In genomic region chr9:64564315-64564767, GRCm38 (mm10) we compare ENCODE assay signal across 11 mouse cellular contexts.
A peak's percentile ranks its signal among the peaks of the same experiment; 100 is the strongest.
DNase-seq lines count a peak whose midpoint lies in the region; ATAC-seq and TF ChIP-seq lines count a peak whose summit lies in the region.
"Had no signal": no experiment of that assay in that cellular context is flagged by ENCODE, and none has a peak within 500 bp of the region (broad histone marks: within the 10 kb centered on the region; RNA-seq: fewer than 3 reads in every experiment).

No protein-coding gene starts in this region.

- 0 out of 2 replicates have a peak, but pooled peaks have one; percentile 10 for ATAC-seq in heart, embryonic 16.5 days (replicated peaks; ENCODE audit: extremely low read depth, insufficient read depth, low FRiP score)
- ATAC-seq in erythroid progenitor cell, adult 5-6 weeks (replicated peaks; ENCODE audit: low FRiP score, poor library complexity, severe bottlenecking), result peak; percentile 67
- peak; percentile 45 for ATAC-seq in megakaryocyte-erythroid progenitor cell, adult 5-6 weeks (replicated peaks; ENCODE audit: low FRiP score, low TSS enrichment, poor library complexity, severe bottlenecking)
- ATAC-seq: CD4-positive, CD25-positive, alpha-beta regulatory T cell, adult 4 months had no signal

- H3K4me1 ChIP-seq in heart, embryonic 16.5 days (ENCODE audit: control insufficient read depth, insufficient read depth, low read length), result no peaks in the 10 kb centered on the region
- H3K4me1 ChIP-seq in MEL (ENCODE audit: control insufficient read depth in 1 of 2, insufficient read depth in 2 of 2, low read length in 2 of 2), result peaks cover 0 to 11% of the 10 kb centered on the region in 2 experiments; a peak in 2 of 4 replicates

- no peak overlapping the region for H3K27ac ChIP-seq in heart, embryonic 16.5 days (ENCODE audit: low read length)
- H3K27ac ChIP-seq in MEL (ENCODE audit: control insufficient read depth, low read depth, low read length), result no peak overlapping the region

- TF ChIP-seq RAD21 in MEL (IDR thresholded peaks at IDR 0.05; ENCODE audit: low read depth, low read length), result no peak

- H3K9ac ChIP-seq in heart, embryonic 16.5 days (ENCODE audit: low read length), result no peak overlapping the region
- H3K9ac ChIP-seq in MEL (ENCODE audit: control insufficient read depth, low read depth, low read length, poor library complexity, severe bottlenecking), result no peak overlapping the region

- H3K4me2 ChIP-seq in heart, embryonic 16.5 days (ENCODE audit: low read depth, low read length), result no peak overlapping the region

- no peak overlapping the region for H3K4me3 ChIP-seq in heart, embryonic 16.5 days (ENCODE audit: low read length)
- H3K4me3 ChIP-seq in MEL (ENCODE audit: control insufficient read depth in 1 of 2, insufficient read depth in 1 of 2, low read depth in 2 of 2, low read length in 2 of 2), result no peak overlapping the region

- peaks cover 5% of the 10 kb centered on the region; the same call in 1 of the 2 replicates for H3K27me3 ChIP-seq in heart, embryonic 16.5 days (ENCODE audit: control insufficient read depth, insufficient read depth, low read length)
- peaks cover 2% of the 10 kb centered on the region in 2 experiments; a peak in 2 of 4 replicates for H3K27me3 ChIP-seq in MEL (ENCODE audit: control insufficient read depth in 1 of 2, insufficient read depth in 2 of 2, low read length in 2 of 2)

- no peak for TF ChIP-seq CTCF in MEL (IDR thresholded peaks at IDR 0.05 in 2 of 3, conservative IDR thresholded peaks at IDR 0.05 in 1 of 3; ENCODE audit: control insufficient read depth in 1 of 3, insufficient read depth in 1 of 3, low read depth in 2 of 3, low read length in 3 of 3, poor library complexity in 1 of 3, severe bottlenecking in 1 of 3)

- no peak for DNase-seq in heart, adult 9 months (ENCODE audit: low spot score in 2 of 2)
- peak; percentile 43 for DNase-seq in MEL (ENCODE audit: low read depth, low spot score)
- DNase-seq in gastrocnemius, postnatal 25 days, result no peak
- no peak for DNase-seq in cerebellum, postnatal 25 days
- no peak for DNase-seq in layer of hippocampus, adult 9-10 months (ENCODE audit: low spot score)
- DNase-seq: heart, postnatal 10 days; kidney, adult 18-20 months had no signal

- no peaks in the 10 kb centered on the region for H3K36me3 ChIP-seq in heart, embryonic 16.5 days (ENCODE audit: control insufficient read depth, insufficient read depth)
- H3K36me3 ChIP-seq in MEL (ENCODE audit: control insufficient read depth in 1 of 2, insufficient read depth in 2 of 2, low read length in 2 of 2), result no peaks in the 10 kb centered on the region

- TF ChIP-seq POLR2A in MEL (IDR thresholded peaks at IDR 0.05; ENCODE audit: control insufficient read depth in 1 of 2, insufficient read depth in 1 of 2, low read depth in 1 of 2, low read length in 2 of 2, poor library complexity in 1 of 2), result no peak

- TF ChIP-seq EP300 in MEL (IDR thresholded peaks at IDR 0.05; ENCODE audit: low read depth in 1 of 2, low read length in 2 of 2), result no peak

- no peaks in the 10 kb centered on the region for H3K79me2 ChIP-seq in MEL (ENCODE audit: control insufficient read depth, insufficient read depth, low read length, poor library complexity)

- no peaks in the 10 kb centered on the region for H3K9me3 ChIP-seq in heart, embryonic 16.5 days (replicated peaks; ENCODE audit: control insufficient read depth, low read length)
- H3K9me3 ChIP-seq in MEL (replicated peaks; ENCODE audit: insufficient read depth, low read length), result no peaks in the 10 kb centered on the region

- 66% methylated on average over 5 of the region's 5 CpGs for whole genome bisulfite sequencing in heart, embryonic 16.5 days

TF ChIP-seq in MEL, 35 proteins besides CTCF, POLR2A, EP300 and RAD21:
- TF ChIP-seq MAX (IDR thresholded peaks at IDR 0.05; ENCODE audit: low read length), result 0 out of 2 replicates have a peak, but pooled peaks have one; percentile 32
- peak; percentile 43; the same call in 1 of the 2 replicates for TF ChIP-seq MXI1 (IDR thresholded peaks at IDR 0.05; ENCODE audit: low read depth, low read length)
- TF ChIP-seq MAFK (IDR thresholded peaks at IDR 0.05; ENCODE audit: borderline replicate concordance, low read depth, low read length), result no peak
- TF ChIP-seq MEF2A (IDR thresholded peaks at IDR 0.05; ENCODE audit: extremely low read depth, insufficient replicate concordance, low read depth, low read length, poor library complexity, severe bottlenecking), result no peak
- TF ChIP-seq ELF1 (IDR thresholded peaks at IDR 0.05; ENCODE audit: low read depth, low read length), result no peak
- TF ChIP-seq ETS1 (IDR thresholded peaks at IDR 0.05; ENCODE audit: low read depth, low read length), result no peak
- no peak for TF ChIP-seq TBP (IDR thresholded peaks at IDR 0.05; ENCODE audit: low read depth, low read length)
- no peak for TF ChIP-seq CHD2 (IDR thresholded peaks at IDR 0.05; ENCODE audit: low read length)
- TF ChIP-seq POLR2AphosphoS2 (IDR thresholded peaks at IDR 0.05; ENCODE audit: low read length), result no peak
- TF ChIP-seq MYC (IDR thresholded peaks at IDR 0.05; ENCODE audit: low read depth, low read length), result 0 out of 2 replicates have a peak, but pooled peaks have one; percentile 32

Comparison
In these comparisons a context has a peak if more than half of its experiments do, and no peak if none do; other contexts are left out.
1. ATAC-seq: peak in every context shown above with its lines; median percentile 67 in erythroid progenitor cell, adult 5-6 weeks; 45 in megakaryocyte-erythroid progenitor cell, adult 5-6 weeks; 10 in heart, embryonic 16.5 days.